9 mouse cellular contexts compared by ENCODE assay signal in genomic region chr11:97745331-97745721, GRCm38 (mm10). TPM values are rescaled to one million over a fixed set of nuclear protein-coding genes. Genes with fewer than 3 reads are reported as not detected.
DNase-seq lines count a peak whose midpoint lies in the region; ATAC-seq and TF ChIP-seq lines count a peak whose summit lies in the region.
"Had no signal": no experiment of that assay in that cellular context is flagged by ENCODE, and none has a peak within 500 bp of the region (broad histone marks: within the 10 kb centered on the region; RNA-seq: fewer than 3 reads in every experiment).

No protein-coding gene starts in this region.

- peak overlapping the region; percentile 84; the same call in 1 of the 2 replicates for H3K27ac ChIP-seq in heart, embryonic 12.5 days (ENCODE audit: poor library complexity, severe bottlenecking)
- no peak overlapping the region for H3K27ac ChIP-seq in forebrain, embryonic 14.5 days (ENCODE audit: low read depth, low read length)
- H3K27ac ChIP-seq in liver, embryonic 14.5 days: no peak overlapping the region

- H3K9me3 ChIP-seq in heart, embryonic 12.5 days (replicated peaks): no peaks in the 10 kb centered on the region
- no peaks in the 10 kb centered on the region for H3K9me3 ChIP-seq in E14TG2a.4 (ENCODE audit: low read length)
- H3K9me3 ChIP-seq in forebrain, embryonic 14.5 days (replicated peaks; ENCODE audit: control insufficient read depth, low read length): no peaks in the 10 kb centered on the region
- no peaks in the 10 kb centered on the region for H3K9me3 ChIP-seq in liver, embryonic 14.5 days (ENCODE audit: control insufficient read depth, low read length)

- no peak for ATAC-seq in heart, embryonic 12.5 days (ENCODE audit: insufficient number of reproducible peaks, low FRiP score)
- no peak; the same call in 1 of the 2 replicates for ATAC-seq in forebrain, embryonic 14.5 days
- ATAC-seq in liver, embryonic 14.5 days (ENCODE audit: insufficient read depth): no peak

- H3K4me2 ChIP-seq in heart, embryonic 12.5 days: peak overlapping the region; percentile 81
- H3K4me2 ChIP-seq in forebrain, embryonic 14.5 days (ENCODE audit: low read length): peak overlapping the region; percentile 47
- peak overlapping the region; percentile 73 for H3K4me2 ChIP-seq in liver, embryonic 14.5 days (ENCODE audit: low read depth)

- no peak for DNase-seq in heart, postnatal 25 days (ENCODE audit: low spot score)
- DNase-seq in forebrain, embryonic 14.5 days (ENCODE audit: low spot score): no peak
- DNase-seq in liver, embryonic 14.5 days (ENCODE audit: low read depth in 3 of 3, low spot score in 3 of 3): no peak
- DNase-seq in natural killer cell, adult 2 months (ENCODE audit: low spot score in 2 of 2): no peak
- no peak for DNase-seq in layer of hippocampus, postnatal 25 days (ENCODE audit: extremely low spot score in 1 of 2, low spot score in 1 of 2)
- no peak for DNase-seq in layer of hippocampus, adult 9-11 months

- H3K4me1 ChIP-seq in heart, embryonic 12.5 days (replicated peaks): peaks cover 20% of the 10 kb centered on the region
- H3K4me1 ChIP-seq in E14TG2a.4 (replicated peaks; ENCODE audit: low read depth, low read length): peaks cover 58% of the 10 kb centered on the region
- peaks cover 15% of the 10 kb centered on the region for H3K4me1 ChIP-seq in forebrain, embryonic 14.5 days (ENCODE audit: control insufficient read depth, insufficient read depth, low read length)
- peaks cover 6 to 22% of the 10 kb centered on the region in 2 experiments; a peak in 3 of 4 replicates for H3K4me1 ChIP-seq in liver, embryonic 14.5 days (replicated peaks; ENCODE audit: control insufficient read depth in 2 of 2, insufficient read depth in 2 of 2, low read length in 1 of 2)

- peaks cover 40% of the 10 kb centered on the region for H3K36me3 ChIP-seq in heart, embryonic 12.5 days
- peaks cover 54% of the 10 kb centered on the region for H3K36me3 ChIP-seq in E14TG2a.4 (ENCODE audit: insufficient read depth, low read length)
- H3K36me3 ChIP-seq in forebrain, embryonic 14.5 days (ENCODE audit: control insufficient read depth, insufficient read depth, low read length): peaks cover 43% of the 10 kb centered on the region
- H3K36me3 ChIP-seq in liver, embryonic 14.5 days (replicated peaks; ENCODE audit: control insufficient read depth, insufficient read depth, low read depth): peaks cover 13% of the 10 kb centered on the region

- TF ChIP-seq EP300 in liver, embryonic 14.5 days (IDR thresholded peaks at IDR 0.05; ENCODE audit: low read depth): no peak

- intact Hi-C loops in heart, postnatal 25 days (cut with DNase I): no loop called here

- TF ChIP-seq CTCF in E14TG2a.4 (conservative IDR thresholded peaks at IDR 0.05; ENCODE audit: low read length): no peak
- TF ChIP-seq CTCF in liver, embryonic 14.5 days (IDR thresholded peaks at IDR 0.05; ENCODE audit: low read depth): no peak

- H3K4me3 ChIP-seq in heart, embryonic 12.5 days: peak overlapping the region; percentile 93
- H3K4me3 ChIP-seq in E14TG2a.4 (replicated peaks; ENCODE audit: low read length): peak overlapping the region; percentile 92
- peak overlapping the region; percentile 69 for H3K4me3 ChIP-seq in forebrain, embryonic 14.5 days (ENCODE audit: low read depth, low read length)
- peak overlapping the region; percentile 71 to 87 for H3K4me3 ChIP-seq in liver, embryonic 14.5 days (ENCODE audit: insufficient read depth in 1 of 2, low read depth in 2 of 2, low read length in 2 of 2)

- WGBS in heart, embryonic 12.5 days: 10% methylated on average over 13 of the region's 13 CpGs
- 10% methylated on average over 13 of the region's 13 CpGs for WGBS in forebrain, embryonic 14.5 days
- WGBS in liver, embryonic 14.5 days (ENCODE audit: insufficient replicate concordance): 6% methylated on average over 13 of the region's 13 CpGs

- H3K9ac ChIP-seq in heart, embryonic 12.5 days: no peak overlapping the region
- no peak overlapping the region for H3K9ac ChIP-seq in forebrain, embryonic 14.5 days (ENCODE audit: low read length)
- peak overlapping the region; percentile 6 for H3K9ac ChIP-seq in liver, embryonic 14.5 days (replicated peaks)

- H3K27me3 ChIP-seq in heart, embryonic 12.5 days (replicated peaks): no peaks in the 10 kb centered on the region
- no peaks in the 10 kb centered on the region for H3K27me3 ChIP-seq in E14TG2a.4 (ENCODE audit: insufficient read depth, low read length)
- H3K27me3 ChIP-seq in forebrain, embryonic 14.5 days (replicated peaks; ENCODE audit: control insufficient read depth, insufficient read depth, low read length): no peaks in the 10 kb centered on the region
- H3K27me3 ChIP-seq in liver, embryonic 14.5 days (ENCODE audit: control insufficient read depth, insufficient read depth, low read length): no peaks in the 10 kb centered on the region

RNA-seq across cellular contexts. Expression of gene Pip4k2b, which starts 0.8 kb away (rescaled TPM):
- polyA plus RNA-seq in heart, embryonic 12.5 days (2016; fragmentation: Nextera tagmentation; extraction: Ambion mirVana): 1.3 and 1.4 TPM in 2 replicates
- total RNA-seq in heart, postnatal 25 days (2021): 10 to 100 TPM; 20.2 to 21.1 TPM
- polyA plus RNA-seq in forebrain, embryonic 14.5 days (2014; fragmentation: Nextera tagmentation; extraction: Ambion mirVana): 6.0 and 6.9 TPM in 2 replicates
- polyA plus RNA-seq in liver, embryonic 14.5 days (2012; rRNA removed): 4.4 and 5.0 TPM in 2 replicates
- polyA plus RNA-seq in liver, embryonic 14.5 days (2014; fragmentation: Nextera tagmentation; extraction: Ambion mirVana): 0.56 and 0.61 TPM in 2 replicates
- total RNA-seq in layer of hippocampus, postnatal 25 days (2021): 100 to 1,000 TPM; 104 to 105 TPM

RNA-seq across cellular contexts. Expression of gene Cwc25, which starts 21.0 kb away (rescaled TPM):
- 10.9 and 11.4 TPM in 2 replicates for polyA plus RNA-seq in heart, embryonic 12.5 days (2016; fragmentation: Nextera tagmentation; extraction: Ambion mirVana)
- total RNA-seq in heart, postnatal 25 days (2021): 1 to 10 TPM; 7.0 to 7.2 TPM
- 9.9 and 11.1 TPM in 2 replicates for polyA plus RNA-seq in forebrain, embryonic 14.5 days (2014; fragmentation: Nextera tagmentation; extraction: Ambion mirVana)
- 4.5 and 5.7 TPM in 2 replicates for polyA plus RNA-seq in liver, embryonic 14.5 days (2012; rRNA removed)
- 3.5 and 4.5 TPM in 2 replicates for polyA plus RNA-seq in liver, embryonic 14.5 days (2014; fragmentation: Nextera tagmentation; extraction: Ambion mirVana)
- 10 to 100 TPM; 19.2 to 20.6 TPM for total RNA-seq in layer of hippocampus, postnatal 25 days (2021)

RNA-seq across cellular contexts. Expression of gene 1700001P01Rik, which starts 30.4 kb away (rescaled TPM):
- not detected in 2 replicates for polyA plus RNA-seq in heart, embryonic 12.5 days (2016; fragmentation: Nextera tagmentation; extraction: Ambion mirVana)
- total RNA-seq in heart, postnatal 25 days (2021): not detected
- polyA plus RNA-seq in forebrain, embryonic 14.5 days (2014; fragmentation: Nextera tagmentation; extraction: Ambion mirVana): 0.50 TPM in 1 of 2 replicates, not detected in the other
- polyA plus RNA-seq in liver, embryonic 14.5 days (2012; rRNA removed): 0.08 TPM in 1 of 2 replicates, not detected in the other
- not detected in 2 replicates for polyA plus RNA-seq in liver, embryonic 14.5 days (2014; fragmentation: Nextera tagmentation; extraction: Ambion mirVana)
- total RNA-seq in layer of hippocampus, postnatal 25 days (2021): 1 to 10 TPM in 1 of 2 experiments, under 1 TPM in 1; 0.63 to 1.3 TPM
- polyA plus RNA-seq: thymus, postnatal 0 days had no signal

RNA-seq across cellular contexts. Expression of gene Rpl23, which starts 36.9 kb away (rescaled TPM):
- 404 and 410 TPM in 2 replicates for polyA plus RNA-seq in heart, embryonic 12.5 days (2016; fragmentation: Nextera tagmentation; extraction: Ambion mirVana)
- total RNA-seq in heart, postnatal 25 days (2021): 100 to 1,000 TPM; 454 to 515 TPM
- 348 and 451 TPM in 2 replicates for polyA plus RNA-seq in forebrain, embryonic 14.5 days (2014; fragmentation: Nextera tagmentation; extraction: Ambion mirVana)
- 229 and 484 TPM in 2 replicates for polyA plus RNA-seq in liver, embryonic 14.5 days (2012; rRNA removed)
- 485 and 502 TPM in 2 replicates for polyA plus RNA-seq in liver, embryonic 14.5 days (2014; fragmentation: Nextera tagmentation; extraction: Ambion mirVana)
- 100 to 1,000 TPM; 327 to 397 TPM for total RNA-seq in layer of hippocampus, postnatal 25 days (2021)

RNA-seq across cellular contexts. Expression of gene Psmb3, which starts 42.1 kb away (rescaled TPM):
- 342 and 374 TPM in 2 replicates for polyA plus RNA-seq in heart, embryonic 12.5 days (2016; fragmentation: Nextera tagmentation; extraction: Ambion mirVana)
- 100 to 1,000 TPM; 150 to 151 TPM for total RNA-seq in heart, postnatal 25 days (2021)
- 530 and 674 TPM in 2 replicates for polyA plus RNA-seq in forebrain, embryonic 14.5 days (2014; fragmentation: Nextera tagmentation; extraction: Ambion mirVana)
- 197 and 261 TPM in 2 replicates for polyA plus RNA-seq in liver, embryonic 14.5 days (2012; rRNA removed)
- polyA plus RNA-seq in liver, embryonic 14.5 days (2014; fragmentation: Nextera tagmentation; extraction: Ambion mirVana): 318 and 330 TPM in 2 replicates
- total RNA-seq in layer of hippocampus, postnatal 25 days (2021): 100 to 1,000 TPM; 125 to 144 TPM
